Mouse (Mus musculus): ENCODE measurements around the gene Ptrh2.

- TF ChIP-seq CTCF (IDR thresholded peaks at IDR 0.05; ENCODE audit: low read depth), result no peak
- TF ChIP-seq EP300 (IDR thresholded peaks at IDR 0.05; ENCODE audit: low read depth), result no peak
Observed at GRCm38 (mm10) chr11:86701151-86701550, 17.4 kb downstream of the Ptrh2 start.
